Mouse (Mus musculus): Measurements from ENCODE around the gene Adcyap1r1.

The Adcyap1r1 gene

GRCm38 (mm10) chr6:55501061-55501460 is 49.3 kb downstream of the Adcyap1r1 start:
- DNase-seq (ENCODE audit: extremely low spot score, low spot score), result no peak

GRCm38 (mm10) chr6:55502309-55502708 is 50.5 kb downstream of the Adcyap1r1 start:
- DNase-seq (ENCODE audit: extremely low spot score, low spot score), result no peak

GRCm38 (mm10) chr6:55504797-55505488 is 53.2 kb downstream of the Adcyap1r1 start:
- no peak for DNase-seq (ENCODE audit: extremely low spot score, low spot score)

GRCm38 (mm10) chr6:55506519-55506918 is 54.7 kb downstream of the Adcyap1r1 start:
- no peak for DNase-seq (ENCODE audit: extremely low spot score, low spot score)

GRCm38 (mm10) chr6:55509130-55509870 is 57.5 kb downstream of the Adcyap1r1 start:
- DNase-seq (ENCODE audit: extremely low spot score, low spot score), result no peak

- DNase-seq (ENCODE audit: extremely low spot score, low spot score), result peak; percentile 79
These were observed 59.7 kb downstream of the Adcyap1r1 start for GRCm38 (mm10) chr6:55511212-55512065.

- no peak for DNase-seq (ENCODE audit: extremely low spot score, low spot score)
These were observed 60.4 kb downstream of the Adcyap1r1 start for GRCm38 (mm10) chr6:55512066-55512703.

- DNase-seq (ENCODE audit: extremely low spot score, low spot score), result no peak
These were observed 61.7 kb downstream of the Adcyap1r1 start for GRCm38 (mm10) chr6:55513477-55513876.

GRCm38 (mm10) chr6:55519605-55520201 is 67.9 kb downstream of the Adcyap1r1 start:
- DNase-seq (ENCODE audit: extremely low spot score, low spot score), result peak; percentile 89

GRCm38 (mm10) chr6:55520237-55521095 is 68.7 kb downstream of the Adcyap1r1 start:
- DNase-seq (ENCODE audit: extremely low spot score, low spot score), result peak; percentile 44

GRCm38 (mm10) chr6:55536469-55536868 is 84.7 kb downstream of the Adcyap1r1 start:
- no peak for DNase-seq (ENCODE audit: extremely low spot score, low spot score)

- DNase-seq (ENCODE audit: extremely low spot score, low spot score), result no peak
These were observed 87.4 kb downstream of the Adcyap1r1 start for GRCm38 (mm10) chr6:55539196-55539595.

- no peak for DNase-seq (ENCODE audit: extremely low spot score, low spot score)
These were observed 90.6 kb downstream of the Adcyap1r1 start for GRCm38 (mm10) chr6:55542359-55542758.

- no peak for DNase-seq (ENCODE audit: extremely low spot score, low spot score)
These were observed 91.6 kb downstream of the Adcyap1r1 start for GRCm38 (mm10) chr6:55543345-55543744.

GRCm38 (mm10) chr6:55549211-55549610 is 97.4 kb downstream of the Adcyap1r1 start:
- DNase-seq (ENCODE audit: extremely low spot score, low spot score), result no peak

GRCm38 (mm10) chr6:55550926-55551325 is 99.1 kb downstream of the Adcyap1r1 start:
- DNase-seq (ENCODE audit: extremely low spot score, low spot score), result peak; percentile 23
